Mouse (Mus musculus): ENCODE measurements around the gene Zfp619.
"Not testable (repeated sequence)": the region's sequence is repeated elsewhere in the genome, so short reads cannot be mapped to it uniquely, and the experiment has no call there.

The Zfp619 gene

DNA sequence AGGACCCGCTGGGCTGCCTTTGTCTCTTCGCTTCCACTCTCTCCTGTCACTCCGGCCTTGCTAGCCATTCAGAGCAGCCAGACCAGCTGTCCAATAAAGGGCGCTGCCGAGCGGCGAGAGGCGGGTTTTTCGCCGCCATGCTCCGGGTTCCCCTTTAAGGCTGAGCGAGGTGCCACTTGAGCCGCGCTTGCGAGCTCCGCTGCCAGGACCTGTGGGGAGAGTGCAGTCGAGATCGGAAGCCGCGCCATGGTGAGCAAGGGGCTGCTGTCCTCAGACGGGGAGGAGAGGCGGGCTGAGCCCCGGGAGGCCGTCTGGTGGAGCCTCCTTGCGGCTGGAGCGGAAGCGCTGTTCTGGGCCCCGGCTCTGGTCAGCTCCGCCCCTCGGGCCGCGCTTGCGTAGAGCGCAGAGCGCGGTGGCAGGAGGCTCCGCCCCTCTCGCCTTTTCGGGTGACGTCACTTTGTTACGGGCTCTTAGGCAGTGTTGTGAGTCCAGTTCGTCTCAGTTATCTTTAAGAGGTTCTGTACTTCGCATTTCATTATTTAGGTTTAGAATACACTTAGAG, at the start of gene Zfp619:
Gene Zfp619, plus strand, starts transcription at position 151 of the 562 bp plus-strand sequence.
- DNase-seq (ENCODE audit: low read depth, low spot score), result peak; percentile 97

- DNase-seq (ENCODE audit: low read depth, low spot score), result no peak
Observed at GRCm38 (mm10) chr7:39479013-39479412, 38.6 kb upstream of the Zfp619 start.

DNA sequence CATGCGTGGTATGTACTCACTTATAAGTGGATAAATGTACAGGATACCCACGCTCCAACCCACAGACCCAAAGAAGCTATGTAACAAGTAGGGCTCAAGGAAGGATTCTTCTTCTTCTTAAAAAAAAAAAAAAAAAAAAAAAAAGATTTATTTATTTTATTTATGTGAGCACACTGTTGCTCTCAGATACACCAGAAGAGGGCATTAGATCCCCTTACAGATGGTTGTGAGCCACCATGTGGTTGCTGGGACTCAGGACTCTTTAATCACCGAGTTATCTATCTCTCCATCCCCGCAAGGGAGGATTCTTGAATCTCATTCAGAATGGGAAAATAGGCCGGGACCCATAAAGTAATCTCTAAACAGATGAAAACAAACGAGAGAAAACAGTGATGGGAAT, 33.2 kb upstream of the Zfp619 start:
- DNase-seq (ENCODE audit: low read depth, low spot score), result no peak

GRCm38 (mm10) chr7:39487159-39487853, 30.3 kb upstream of the Zfp619 start:
- no peak for DNase-seq (ENCODE audit: low read depth, low spot score)

- DNase-seq (ENCODE audit: low read depth, low spot score), result no peak
Observed at GRCm38 (mm10) chr7:39487854-39488205, 29.7 kb upstream of the Zfp619 start.

- DNase-seq (ENCODE audit: low read depth, low spot score), result no peak
Observed at GRCm38 (mm10) chr7:39494646-39495045, 22.9 kb upstream of the Zfp619 start.

DNA sequence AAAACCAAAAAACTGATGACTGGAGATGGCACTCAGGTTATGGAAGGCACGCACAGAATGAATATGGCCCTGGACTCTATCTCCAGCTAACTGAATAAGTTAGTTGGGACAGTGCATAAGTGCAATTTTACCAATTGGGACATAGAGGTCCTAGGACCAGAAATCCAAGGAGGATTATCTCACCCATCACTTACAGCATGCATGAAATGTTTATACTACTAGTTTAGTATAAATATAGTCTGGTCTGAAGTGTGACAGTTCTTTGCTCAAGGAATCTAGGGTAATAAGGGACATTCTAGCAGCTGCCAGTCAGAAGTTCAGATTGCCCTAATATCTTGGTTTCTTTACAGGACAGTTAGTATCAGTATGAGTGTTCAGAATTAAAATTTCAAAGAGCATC, 13.5 kb upstream of the Zfp619 start:
- DNase-seq (ENCODE audit: low read depth, low spot score), result no peak

DNA sequence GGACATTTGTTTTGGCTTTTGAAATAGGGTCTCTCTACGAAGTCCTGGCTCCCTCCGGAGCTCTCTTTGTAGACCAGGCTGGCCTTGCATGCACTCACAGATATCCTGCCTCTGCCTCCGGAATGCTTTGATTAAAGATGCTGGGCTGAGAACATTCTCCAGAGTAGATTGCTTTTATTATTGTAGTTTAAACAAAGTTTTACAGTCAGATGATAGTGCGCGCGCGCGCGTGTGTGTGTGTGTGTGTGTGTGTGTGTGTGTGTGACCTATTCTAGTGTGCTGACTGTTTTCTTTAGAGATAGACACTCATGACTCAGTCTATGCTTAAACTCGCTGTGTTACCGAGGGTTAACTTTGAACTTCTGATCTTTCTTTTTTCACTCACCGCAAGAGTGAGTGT, 796 bp downstream of the Zfp619 start:
- DNase-seq (ENCODE audit: low read depth, low spot score), result no peak

DNA sequence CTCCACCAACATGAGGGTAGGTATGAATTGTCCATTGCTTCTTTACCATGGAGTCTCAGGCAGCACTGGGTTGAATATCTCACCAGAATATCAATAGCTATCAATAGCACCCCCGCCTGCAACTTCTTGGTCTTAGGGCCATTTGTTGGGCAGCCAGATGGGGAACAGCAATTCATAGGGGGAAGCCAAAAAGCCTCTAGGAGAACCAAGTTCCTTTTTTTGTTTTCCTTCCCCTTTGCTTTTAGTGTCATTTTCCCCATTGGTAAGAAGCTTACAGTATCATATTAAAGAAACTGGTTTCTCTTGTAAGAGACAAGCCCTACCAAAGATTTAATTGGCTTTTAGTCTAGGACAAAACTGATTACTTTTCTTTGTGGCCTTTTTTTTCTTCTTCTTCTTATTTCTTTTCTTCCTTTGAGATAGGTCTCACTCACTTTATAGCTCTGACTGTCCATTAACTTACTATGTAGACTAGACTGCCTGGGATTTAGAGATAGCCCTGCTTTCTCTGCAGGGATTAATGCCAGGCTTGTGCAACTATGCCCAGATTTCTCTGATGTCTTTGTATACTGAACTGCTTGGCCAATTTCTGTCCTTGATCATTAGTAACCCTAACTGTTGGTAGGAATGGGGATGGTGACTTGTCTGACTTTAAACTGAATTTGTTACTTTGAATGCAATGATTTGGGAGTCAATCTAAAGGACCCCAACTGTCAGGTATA, 6.3 kb downstream of the Zfp619 start:
- no peak for DNase-seq (ENCODE audit: low read depth, low spot score)

- no peak for DNase-seq (ENCODE audit: low read depth, low spot score)
Observed at GRCm38 (mm10) chr7:39543151-39543550, 25.6 kb downstream of the Zfp619 start.

- peak; percentile 86 for DNase-seq (ENCODE audit: low read depth, low spot score)
Observed at GRCm38 (mm10) chr7:39544242-39545111, 26.9 kb downstream of the Zfp619 start.

DNA sequence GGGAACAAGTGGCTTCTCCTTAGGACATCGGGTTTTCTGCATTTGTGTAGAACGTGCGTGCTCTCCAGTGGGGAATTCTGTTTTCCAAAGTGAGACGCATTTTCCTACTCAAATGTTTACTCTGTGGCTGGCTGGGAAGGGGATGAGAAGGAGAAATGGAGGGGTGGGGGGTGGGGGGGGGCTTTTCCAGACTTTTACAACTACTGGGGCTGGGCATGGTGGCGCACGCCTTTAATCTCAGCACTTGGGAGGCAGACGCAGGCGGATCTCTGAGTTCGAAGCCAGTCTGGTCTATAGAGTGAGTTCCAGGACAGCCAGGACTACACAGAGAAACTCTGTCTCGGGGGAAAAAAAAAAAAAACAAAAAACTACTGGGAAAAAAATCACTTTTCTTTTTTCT, 27.6 kb downstream of the Zfp619 start:
- no peak for DNase-seq (ENCODE audit: low read depth, low spot score)

- DNase-seq (ENCODE audit: low read depth, low spot score), result no peak
Observed at GRCm38 (mm10) chr7:39549336-39549735, 31.8 kb downstream of the Zfp619 start.

DNA sequence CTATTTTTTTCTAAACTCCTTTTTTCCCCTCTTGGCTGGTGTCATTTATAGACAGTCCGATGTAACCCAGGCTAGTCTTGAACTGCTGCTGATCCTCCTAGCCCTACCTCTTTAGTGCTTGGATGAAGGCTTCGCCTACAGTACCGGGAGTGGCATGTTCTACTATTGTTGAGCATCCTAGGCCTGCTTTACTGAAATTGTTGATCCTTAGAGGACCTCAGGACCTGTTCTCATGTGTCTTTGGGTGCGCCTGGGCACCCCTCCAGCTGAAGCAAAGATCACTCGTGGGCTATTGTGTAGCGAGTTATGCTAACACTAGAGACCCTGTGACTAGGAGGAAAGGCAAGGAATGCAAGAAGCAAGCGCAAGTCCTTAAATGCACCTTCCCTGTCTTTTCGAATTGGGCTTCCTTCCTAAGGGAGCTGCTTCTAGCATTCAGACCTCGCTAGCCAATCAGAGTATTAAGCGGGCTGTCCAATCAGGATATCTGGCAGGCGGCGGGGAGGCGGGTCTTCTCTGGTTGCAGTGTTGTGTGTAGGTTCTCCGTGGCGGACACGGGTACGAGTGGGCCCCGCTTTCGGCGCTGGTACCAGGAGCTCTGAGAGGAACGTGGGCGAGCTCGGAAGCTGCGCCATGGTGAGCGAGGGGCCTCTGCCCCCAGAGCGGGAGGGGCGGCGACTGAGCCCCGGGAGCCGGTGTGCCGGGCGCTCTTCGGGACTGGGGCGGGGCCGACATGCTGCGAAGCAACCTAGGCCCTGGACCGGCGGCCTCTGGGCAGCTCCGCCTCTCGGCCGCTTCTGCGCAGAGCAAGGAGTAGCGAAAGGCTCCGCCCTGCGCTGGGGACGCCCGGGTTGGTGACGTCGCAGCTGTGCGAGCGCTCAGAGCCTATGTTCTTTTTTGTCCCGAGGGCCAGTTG, 34.7 kb downstream of the Zfp619 start:
- DNase-seq (ENCODE audit: low read depth, low spot score), result peak; percentile 93

DNA sequence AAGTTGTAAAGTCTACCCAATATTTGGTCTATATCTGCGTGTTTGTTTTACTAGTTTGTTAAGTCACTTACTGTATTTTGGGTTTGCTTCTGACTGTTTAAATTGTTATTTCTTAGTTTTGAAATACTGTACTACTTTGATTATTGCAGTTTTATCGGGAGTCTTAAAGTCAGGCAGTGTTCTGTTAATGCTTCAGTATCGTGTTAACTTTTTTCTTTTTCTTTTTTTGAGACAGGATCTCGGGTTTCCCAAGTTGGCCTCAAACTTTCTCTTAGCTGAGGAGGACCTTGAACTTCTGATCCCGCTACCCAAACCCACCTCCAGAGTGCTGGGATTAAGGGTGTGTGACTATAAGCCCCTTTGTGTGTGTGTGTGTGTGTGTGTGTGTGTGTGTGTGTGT, 35.4 kb downstream of the Zfp619 start:
- DNase-seq (ENCODE audit: low read depth, low spot score), result peak; percentile 12

DNA sequence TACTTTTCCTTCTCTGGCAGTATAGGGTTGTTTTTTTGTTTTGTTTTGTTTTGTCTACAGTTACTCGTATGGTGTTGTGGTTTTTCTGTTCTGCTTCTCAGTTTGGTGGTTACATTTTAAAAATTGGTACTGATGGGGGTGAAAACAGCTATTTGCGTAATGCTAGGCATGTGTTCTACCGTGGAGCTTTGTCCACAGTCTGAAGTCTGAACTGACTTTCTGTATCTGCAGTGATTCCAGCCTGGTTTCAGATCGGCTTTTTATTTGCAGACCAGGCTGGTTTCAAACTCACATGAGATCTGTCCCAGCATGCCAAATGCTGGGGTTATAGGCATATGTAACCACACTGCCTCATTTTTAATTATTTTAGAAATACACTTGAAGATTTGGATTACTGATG, 36.3 kb downstream of the Zfp619 start:
- no peak for DNase-seq (ENCODE audit: low read depth, low spot score)

DNA sequence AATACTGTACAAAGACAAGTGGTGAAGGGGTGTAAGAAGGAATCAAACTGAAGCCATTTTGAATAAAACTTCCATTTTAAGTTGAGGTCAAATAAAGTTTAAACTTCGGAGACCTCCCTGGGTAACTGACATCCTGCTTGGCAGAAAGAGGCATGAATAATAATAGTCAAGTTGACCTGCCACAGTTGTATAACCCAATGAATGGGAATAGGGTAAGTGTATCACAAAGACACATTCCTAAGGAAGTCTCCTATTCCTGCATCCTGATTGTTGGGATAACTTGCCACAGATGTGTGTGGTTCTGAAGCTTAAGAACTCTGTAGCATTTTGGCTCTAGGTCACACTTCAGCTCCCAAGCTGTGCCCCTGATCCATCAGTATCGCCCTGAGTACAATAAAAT, 62.5 kb downstream of the Zfp619 start:
- DNase-seq (ENCODE audit: low read depth, low spot score), result no peak

GRCm38 (mm10) chr7:39580601-39581000, 63.0 kb downstream of the Zfp619 start:
- no peak for DNase-seq (ENCODE audit: low read depth, low spot score)

- not testable (repeated sequence) for DNase-seq (ENCODE audit: low read depth, low spot score)
Observed at GRCm38 (mm10) chr7:39586834-39587233, 69.3 kb downstream of the Zfp619 start.

DNA sequence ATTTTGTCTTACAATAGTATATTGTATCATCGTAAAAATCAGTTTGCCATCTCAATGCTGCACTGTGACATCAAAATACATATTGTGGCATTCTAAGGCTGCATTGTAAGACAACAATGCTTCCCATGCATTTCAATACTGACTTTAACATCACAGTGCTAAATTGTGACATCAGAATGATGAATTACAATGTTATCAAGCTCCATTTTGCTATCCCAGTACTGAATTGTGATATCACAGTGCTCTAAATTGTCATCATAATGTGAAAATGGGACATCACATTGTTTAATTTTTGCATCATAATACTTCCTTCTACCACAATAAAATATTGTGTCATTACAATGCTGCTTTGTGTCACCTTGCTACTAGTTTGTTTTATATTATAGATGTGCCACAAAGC, 70.5 kb downstream of the Zfp619 start:
- no peak for DNase-seq (ENCODE audit: low read depth, low spot score)

GRCm38 (mm10) chr7:39588471-39589041, 71.0 kb downstream of the Zfp619 start:
- DNase-seq (ENCODE audit: low read depth, low spot score), result not testable (repeated sequence)

Data from mesoderm, embryonic 11.5 days (tissue).